Mouse (Mus musculus) pancreas, adult 10 weeks (tissue): ENCODE data around the gene Baiap2. TPM values are rescaled to one million over a fixed set of nuclear protein-coding genes. Genes with fewer than 3 reads are reported as not detected.

Experiments
- polyA plus RNA-seq: library from polyadenylated mRNA; stranded (reverse); fragments of 350-450 nt; fragmentation: Illumina TruSeq; extraction: RNeasy Lipid Tissue Mini Kit (QIAGEN cat#74804); gene quantifications from one replicate; pipeline ENCODE4 v1.2.3, GENCODE M21; 2015; ENCODE audit warnings: low read depth, low replicate concordance; ENCODE audit not compliant: insufficient read depth

The Baiap2 gene
- polyA plus RNA-seq: 14.7 TPM

GRCm38 (mm10) chr11:119942727-119943427 is at the start of gene Baiap2:
Gene Baiap2, plus strand, starts transcription at chr11:119942763.

DNA sequence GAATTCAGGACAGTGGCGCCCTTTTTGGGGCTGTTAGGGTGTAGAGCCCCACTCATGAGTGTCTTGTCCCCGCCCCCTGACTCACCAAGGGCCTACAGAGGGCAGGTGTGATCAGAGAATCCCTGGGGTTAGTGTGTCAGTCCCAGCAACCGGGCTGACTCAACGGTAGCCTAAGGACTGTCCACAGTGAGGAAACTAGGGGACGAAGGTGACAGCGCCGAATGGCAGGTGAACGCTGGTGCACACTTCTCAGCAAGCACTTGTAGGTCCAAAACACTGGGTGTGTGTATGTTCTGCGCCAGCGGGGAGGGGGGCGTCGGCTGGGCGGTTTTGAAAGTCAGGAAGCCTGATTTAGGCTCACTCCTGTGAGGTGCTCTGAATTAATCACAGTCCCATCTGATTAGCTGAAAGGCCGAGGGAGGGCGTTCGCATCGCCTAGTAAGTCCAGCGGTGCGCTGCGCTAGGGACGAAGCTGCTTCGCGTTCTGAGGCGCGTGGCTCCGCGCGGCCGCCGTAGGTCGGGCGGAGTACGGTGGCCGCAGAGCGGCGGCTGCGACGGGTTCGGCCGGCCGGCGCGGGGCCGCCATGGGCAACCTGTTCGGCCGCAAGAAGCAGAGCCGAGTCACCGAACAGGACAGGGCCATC is 29.1 kb upstream of the Baiap2 start, which contains the start of gene Chmp6:
TSS of gene Chmp6 (plus strand) at position 151 of the 644 bp plus-strand sequence.

GRCm38 (mm10) chr11:120046553-120047191 is 104.1 kb downstream of the Baiap2 start, which contains the start of gene Aatk:
Gene Aatk, minus strand, starts transcription at chr11:120047167.

Other genes starting within 250 kb of the Baiap2 start
- gene Chmp6, start 29.3 kb upstream of the Baiap2 start, polyA plus RNA-seq: 7.9 TPM
- 3.7 TPM for gene Aatk, start 104.4 kb downstream of the Baiap2 start, polyA plus RNA-seq
- gene Cep131, start 144.1 kb downstream of the Baiap2 start, polyA plus RNA-seq: 9.6 TPM
- 11.9 TPM for gene Tepsin, start 156.0 kb downstream of the Baiap2 start, polyA plus RNA-seq
- gene Ndufaf8, start 156.2 kb downstream of the Baiap2 start, polyA plus RNA-seq: 16.9 TPM
- gene Slc38a10, start 208.6 kb downstream of the Baiap2 start, polyA plus RNA-seq: 29.3 TPM